Mouse (Mus musculus) megakaryocyte, embryonic 14.5 days (primary cell): ENCODE data around the gene Ptprh. TPM values are rescaled to one million over a fixed set of nuclear protein-coding genes. Genes with fewer than 3 reads are reported as not detected.

Experiments used
- H3K27me3 ChIP-seq: replicated peaks from 2 replicates; pipeline ENCODE3; 2012; ENCODE audit warnings: inconsistent platforms
- H3K36me3 ChIP-seq: replicated peaks from 2 replicates; pipeline ENCODE3; 2012; ENCODE audit warnings: low read length, inconsistent platforms, mixed read lengths
- H3K4me1 ChIP-seq: 2 replicates; pipeline ENCODE4 v1.6.1; 2012; ENCODE audit warnings: inconsistent platforms
- H3K4me3 ChIP-seq: replicated peaks from 2 replicates; pipeline ENCODE3; 2012; ENCODE audit warnings: moderate library complexity, mild to moderate bottlenecking, inconsistent platforms
- H3K9me3 ChIP-seq: 2 replicates; pipeline ENCODE4 v1.6.1; 2012; ENCODE audit warnings: inconsistent platforms
- FLI1 ChIP-seq: IDR thresholded peaks from 2 replicates; pipeline ENCODE4 v1.6.1; 2012; ENCODE audit warnings: low read length, inconsistent platforms, mixed read lengths
- GATA1 ChIP-seq: IDR thresholded peaks from 3 replicates; pipeline ENCODE4 v1.6.1; 2012; ENCODE audit warnings: mixed read lengths, low read length, inconsistent platforms, borderline replicate concordance
- polyA plus RNA-seq: library from polyadenylated mRNA; stranded (reverse); fragments of >175 nt; gene quantifications from 2 replicates; pipeline ENCODE4 v1.2.3, GENCODE M21; 2012; ENCODE audit warnings: low replicate concordance; ENCODE audit not compliant: insufficient read depth

The Ptprh gene
- polyA plus RNA-seq, 1 experiment = 0.16 TPM

DNA sequence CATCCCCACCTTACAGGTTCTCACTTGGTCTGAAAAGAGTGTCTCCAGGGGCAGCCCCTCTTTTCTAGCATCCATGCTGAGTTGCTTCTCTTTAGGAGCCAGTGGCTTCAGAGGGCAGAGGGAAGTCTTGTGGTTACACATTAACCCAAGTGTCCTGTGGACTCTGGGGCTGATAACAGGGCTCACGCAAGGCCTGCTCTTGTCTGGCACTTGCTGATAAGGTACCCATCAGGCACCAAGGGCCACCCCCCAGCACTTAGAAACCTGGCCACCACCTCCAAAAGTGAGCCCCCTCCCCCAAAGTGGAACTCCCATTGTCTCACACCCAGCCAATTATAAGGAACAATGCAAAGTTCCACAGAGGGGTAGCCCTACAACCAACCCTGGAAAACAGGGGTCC, 26.4 kb upstream of the Ptprh start:
- H3K4me1 ChIP-seq = peaks cover 89% of the 10 kb centered on the region
- peaks cover 91% of the 10 kb centered on the region for H3K36me3 ChIP-seq
- no peaks in the 10 kb centered on the region for H3K9me3 ChIP-seq
- no peak for TF ChIP-seq FLI1
- peak; percentile 57; the same call in 1 of the 3 replicates for TF ChIP-seq GATA1
- H3K27me3 ChIP-seq = no peaks in the 10 kb centered on the region
- H3K4me3 ChIP-seq = peak overlapping the region; percentile 28

DNA sequence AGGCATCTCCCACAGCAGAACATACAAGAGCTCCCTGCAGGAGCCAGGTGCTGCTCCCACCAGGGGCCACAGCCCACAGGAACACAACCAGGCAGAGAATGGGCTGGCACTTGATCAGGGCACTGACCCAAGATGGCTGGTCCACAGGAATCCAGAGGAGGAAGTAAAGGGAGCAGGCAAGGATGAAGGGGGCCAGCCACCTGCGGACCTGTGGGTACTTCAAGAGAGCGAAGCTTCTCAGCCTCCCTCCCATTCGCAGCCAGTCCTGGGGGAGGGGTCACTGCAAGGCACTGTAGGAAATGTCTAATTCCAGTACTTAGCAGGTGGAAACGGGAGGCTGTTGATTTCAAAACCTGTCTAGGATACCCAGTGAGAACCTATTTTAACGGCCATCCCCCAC, 25.7 kb upstream of the Ptprh start:
- peak overlapping the region; percentile 3 for H3K4me3 ChIP-seq
- H3K4me1 ChIP-seq = peaks cover 89% of the 10 kb centered on the region
- H3K27me3 ChIP-seq = no peaks in the 10 kb centered on the region
- H3K9me3 ChIP-seq = no peaks in the 10 kb centered on the region
- TF ChIP-seq GATA1 (no peak), FLI1 (no peak)
- H3K36me3 ChIP-seq = peaks cover 91% of the 10 kb centered on the region

DNA sequence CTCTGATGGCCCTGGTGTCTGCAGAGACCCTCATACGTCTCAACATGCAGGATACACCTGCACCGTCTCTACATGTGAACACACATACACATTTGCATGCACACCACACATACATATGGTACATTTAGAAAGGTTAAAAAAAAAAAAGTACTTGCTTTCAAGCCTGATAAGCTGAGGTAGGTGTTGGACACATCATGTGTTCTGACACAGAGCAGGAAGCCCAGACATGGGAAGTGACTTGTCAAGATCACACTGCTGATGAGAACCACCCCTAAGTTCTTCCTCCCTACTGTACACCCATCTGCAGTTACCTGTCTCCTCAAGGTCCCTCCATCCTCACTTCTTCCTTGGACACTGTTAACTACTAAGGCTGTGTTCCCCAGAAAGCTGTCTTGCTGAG, 22.1 kb upstream of the Ptprh start:
- Histone ChIP-seq H3K9me3 (no peaks in the 10 kb centered on the region), H3K27me3 (no peaks in the 10 kb centered on the region), H3K36me3 (peaks cover 55% of the 10 kb centered on the region), H3K4me1 (peaks cover 64% of the 10 kb centered on the region), H3K4me3 (no peak overlapping the region)
- TF ChIP-seq FLI1 (no peak), GATA1 (no peak)

DNA sequence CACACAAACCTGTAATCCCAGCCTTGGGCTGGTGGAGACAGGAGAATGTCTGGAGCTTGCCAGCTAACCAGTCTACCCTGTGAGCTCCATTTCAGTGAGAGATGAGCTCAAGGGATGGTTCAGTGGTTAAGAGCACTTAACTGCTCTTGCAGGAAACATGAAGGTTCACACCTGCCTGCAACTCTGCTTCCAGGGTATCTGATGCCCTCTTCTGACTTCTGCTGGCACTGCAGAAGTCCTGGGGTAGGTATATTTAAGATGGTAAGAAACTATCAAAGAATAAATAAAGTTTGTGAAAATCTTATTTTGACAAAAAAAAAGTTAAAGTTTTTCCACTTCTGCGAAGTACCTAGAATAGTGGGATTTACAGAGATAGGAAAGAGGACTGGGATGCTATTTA, 20.5 kb upstream of the Ptprh start:
- Histone ChIP-seq H3K9me3 (no peaks in the 10 kb centered on the region), H3K4me1 (peaks cover 48% of the 10 kb centered on the region), H3K27me3 (no peaks in the 10 kb centered on the region), H3K4me3 (no peak overlapping the region), H3K36me3 (peaks cover 41% of the 10 kb centered on the region)
- TF ChIP-seq GATA1 (no peak), FLI1 (no peak)

DNA sequence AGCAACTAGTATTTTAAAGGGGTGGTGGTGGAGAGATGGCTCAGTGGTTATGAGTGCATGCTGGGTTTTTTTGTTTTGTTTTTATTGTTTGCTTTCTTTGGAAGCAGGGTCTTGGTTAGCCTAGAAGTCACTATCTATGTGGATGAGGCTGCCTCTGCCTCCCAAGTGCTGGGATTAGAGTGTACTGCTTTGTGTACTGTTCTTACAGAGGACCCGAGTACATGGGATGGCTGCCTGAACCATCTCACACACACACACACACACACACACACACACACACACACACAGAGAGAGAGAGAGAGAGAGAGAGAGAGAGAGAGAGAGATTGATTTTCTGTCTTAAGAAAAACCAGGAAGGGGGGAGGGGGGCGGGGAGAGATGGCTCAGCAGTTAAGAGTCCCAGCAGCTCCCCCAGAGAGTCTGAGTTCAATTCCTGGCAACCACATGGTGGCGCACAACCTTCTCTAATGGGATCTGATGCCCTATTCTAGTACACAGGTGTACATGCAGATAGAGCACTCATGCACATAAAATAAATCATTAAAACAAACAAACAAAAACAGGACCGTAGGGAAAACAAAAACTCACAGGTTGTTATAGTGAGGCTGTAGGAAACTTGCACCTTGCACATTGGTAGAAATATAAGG, 19.8 kb upstream of the Ptprh start:
- Histone ChIP-seq H3K4me1 (peaks cover 41% of the 10 kb centered on the region), H3K9me3 (no peaks in the 10 kb centered on the region), H3K36me3 (peaks cover 34% of the 10 kb centered on the region), H3K27me3 (no peaks in the 10 kb centered on the region), H3K4me3 (no peak overlapping the region)
- TF ChIP-seq FLI1 (no peak), GATA1 (no peak)

DNA sequence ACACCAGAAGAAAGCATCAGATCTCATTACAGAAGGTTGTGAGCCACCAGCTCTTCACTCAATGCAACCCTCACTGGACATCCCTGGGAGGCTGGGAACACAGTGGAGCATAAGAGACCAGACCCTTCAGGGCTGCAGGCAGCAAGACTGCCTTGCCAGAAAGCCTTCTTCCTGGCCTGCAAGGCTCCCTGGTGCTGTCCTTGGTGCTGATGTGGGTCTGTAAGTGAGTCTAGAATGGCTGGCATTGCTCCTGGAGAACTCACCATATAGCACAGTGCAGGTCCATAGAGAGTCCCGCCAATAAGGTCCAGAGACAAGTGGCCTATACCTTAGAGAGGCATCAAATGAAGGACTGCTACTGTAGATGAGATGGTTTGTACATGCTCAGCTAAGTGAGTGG, 16.1 kb upstream of the Ptprh start:
- TF ChIP-seq GATA1 (no peak), FLI1 (no peak)
- Histone ChIP-seq H3K4me1 (peaks cover 11% of the 10 kb centered on the region), H3K36me3 (peaks cover 3% of the 10 kb centered on the region), H3K27me3 (peaks cover 15% of the 10 kb centered on the region), H3K4me3 (no peak overlapping the region), H3K9me3 (peaks cover 8% of the 10 kb centered on the region; the same call in 1 of the 2 replicates)

DNA sequence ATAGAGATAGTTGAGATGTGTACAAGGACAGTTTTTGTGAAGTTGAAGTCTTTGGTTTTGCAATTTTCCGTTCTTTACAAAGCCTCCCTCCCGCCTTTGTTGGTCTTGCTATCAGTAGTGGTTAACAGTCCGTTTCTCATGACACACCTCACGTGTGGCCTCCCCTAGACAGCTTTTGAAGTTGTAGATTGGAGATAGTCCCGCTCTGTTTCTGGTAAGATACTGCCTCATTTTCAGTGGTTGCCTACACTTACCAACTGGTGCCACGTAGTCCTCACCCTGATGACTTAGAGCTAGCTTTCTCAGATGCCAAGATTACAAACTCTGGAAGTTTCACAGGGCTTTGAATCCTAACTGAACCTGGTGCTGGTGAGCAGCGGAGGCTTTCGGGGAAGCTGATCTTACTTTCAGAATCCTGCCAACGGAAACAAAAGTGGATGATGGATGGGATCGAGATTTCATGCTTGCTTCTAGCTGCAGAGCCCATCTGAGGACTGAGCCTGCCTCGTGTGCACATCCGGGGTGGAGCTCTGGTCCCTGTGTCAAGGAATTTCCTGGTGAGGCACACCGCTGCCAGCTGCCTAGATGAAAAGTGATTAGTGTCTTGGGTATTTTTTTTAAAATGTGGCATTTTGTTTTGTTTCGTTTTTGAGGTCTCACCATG, 10.0 kb upstream of the Ptprh start:
- Histone ChIP-seq H3K27me3 (peaks cover 32% of the 10 kb centered on the region), H3K9me3 (peaks cover 11% of the 10 kb centered on the region; the same call in 1 of the 2 replicates), H3K4me3 (peak overlapping the region; percentile 74), H3K4me1 (peaks cover 4% of the 10 kb centered on the region), H3K36me3 (no peaks in the 10 kb centered on the region)
- TF ChIP-seq FLI1 = no peak
- TF ChIP-seq GATA1 = no peak

DNA sequence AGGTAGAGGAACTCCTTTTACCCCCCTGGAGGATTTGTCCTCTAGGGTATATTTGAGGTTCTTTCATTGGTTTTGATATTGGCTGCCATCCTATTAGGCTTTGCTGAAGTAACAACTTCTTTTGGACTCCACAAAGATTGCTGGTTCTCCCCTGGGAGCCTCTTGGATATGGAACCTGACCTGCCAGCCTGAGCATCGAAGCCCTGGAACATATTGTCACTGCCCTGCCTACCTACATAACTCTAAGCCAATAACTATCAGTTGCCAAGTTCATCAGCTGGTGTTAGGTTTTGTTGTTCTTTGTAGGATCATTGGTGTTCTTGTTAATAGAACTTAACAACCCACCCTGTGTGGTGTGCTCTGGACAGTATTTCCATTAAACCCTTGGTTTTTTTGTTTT, 9.1 kb upstream of the Ptprh start:
- Histone ChIP-seq H3K27me3 (peaks cover 30% of the 10 kb centered on the region), H3K36me3 (no peaks in the 10 kb centered on the region), H3K4me1 (peaks cover 4% of the 10 kb centered on the region), H3K9me3 (peaks cover 11% of the 10 kb centered on the region; the same call in 1 of the 2 replicates), H3K4me3 (no peak overlapping the region)
- no peak for TF ChIP-seq GATA1
- TF ChIP-seq FLI1 = no peak

DNA sequence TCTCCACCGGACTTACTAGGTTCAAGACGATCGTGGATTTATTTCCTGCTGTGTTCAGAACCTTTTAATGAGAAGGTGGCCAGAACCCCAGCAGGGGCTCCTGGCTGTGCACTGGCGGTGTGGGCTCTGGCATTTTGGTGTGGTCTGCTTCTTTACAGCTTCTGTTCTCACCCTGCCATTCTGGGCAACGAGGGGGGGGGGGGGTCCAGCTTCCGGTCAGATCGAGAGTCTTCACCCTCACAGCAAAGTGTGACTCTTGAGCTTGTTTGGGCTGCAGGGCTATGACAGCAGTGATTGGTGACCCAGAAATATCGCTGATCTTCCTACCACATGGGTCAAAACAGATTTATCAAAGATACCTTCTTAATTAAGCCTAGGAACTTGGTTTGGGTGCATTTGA, 8.5 kb upstream of the Ptprh start:
- Histone ChIP-seq H3K4me3 (no peak overlapping the region), H3K9me3 (peaks cover 6% of the 10 kb centered on the region; the same call in 1 of the 2 replicates), H3K4me1 (peaks cover 4% of the 10 kb centered on the region), H3K36me3 (no peaks in the 10 kb centered on the region), H3K27me3 (peaks cover 28% of the 10 kb centered on the region)
- no peak for TF ChIP-seq GATA1
- TF ChIP-seq FLI1 = no peak

DNA sequence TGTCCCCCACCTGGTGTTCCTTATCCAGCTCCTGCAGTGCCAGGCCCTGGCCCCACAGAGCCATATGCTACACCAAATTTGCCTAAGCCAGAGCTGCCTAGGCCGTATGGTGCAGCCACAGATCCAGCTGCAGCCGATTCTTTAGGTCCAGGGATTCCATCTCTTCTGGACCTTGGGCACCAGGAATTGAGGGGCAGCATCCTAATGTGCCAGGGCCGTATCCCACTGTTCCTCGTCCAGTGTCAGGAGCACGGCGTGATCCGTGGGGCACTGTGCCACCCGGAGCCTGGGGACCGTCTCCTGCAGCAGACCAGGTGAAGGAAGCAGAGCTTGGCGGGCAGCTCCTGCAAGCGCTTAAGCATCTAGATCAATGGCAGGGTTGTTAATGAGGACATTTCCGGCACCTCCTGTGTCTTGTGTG, 8.1 kb upstream of the Ptprh start:
- H3K4me1 ChIP-seq = peaks cover 4% of the 10 kb centered on the region
- peaks cover 3% of the 10 kb centered on the region; the same call in 1 of the 2 replicates for H3K9me3 ChIP-seq
- no peak for TF ChIP-seq FLI1
- no peak for TF ChIP-seq GATA1
- H3K4me3 ChIP-seq = no peak overlapping the region
- peaks cover 28% of the 10 kb centered on the region for H3K27me3 ChIP-seq
- no peaks in the 10 kb centered on the region for H3K36me3 ChIP-seq
